ENCODE assay signal across 10 mouse cellular contexts in the genomic region with DNA sequence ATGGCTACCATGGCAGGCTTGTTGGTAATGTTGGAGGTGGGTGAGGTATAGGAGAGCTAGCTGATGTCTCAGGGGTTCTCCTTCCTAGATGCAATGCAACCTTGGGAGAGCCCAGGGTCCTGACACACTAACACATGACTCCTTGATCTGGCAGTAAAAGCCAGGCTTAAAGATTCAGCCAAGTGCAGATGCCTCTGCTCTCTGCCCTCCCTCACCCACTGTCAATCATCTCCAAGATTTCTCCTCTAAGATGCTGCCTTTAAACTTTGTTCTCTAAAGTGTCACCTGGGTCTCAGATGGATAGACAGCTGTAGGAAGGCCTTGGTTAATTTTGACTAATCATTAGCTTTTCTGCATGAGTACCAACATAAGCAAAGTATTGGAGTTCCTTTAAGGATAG.
"Had no signal": no experiment of that assay in that cellular context is flagged by ENCODE, and none has a peak within 500 bp of the region (broad histone marks: within the 10 kb centered on the region; RNA-seq: fewer than 3 reads in every experiment).

No protein-coding gene starts in this region.

- H3K36me3 ChIP-seq: limb, embryonic 13.5 days; midbrain, embryonic 13.5 days had no signal

- H3K9me3 ChIP-seq: limb, embryonic 13.5 days; midbrain, embryonic 13.5 days had no signal

- H3K27me3 ChIP-seq: limb, embryonic 13.5 days; midbrain, embryonic 13.5 days had no signal

- H3K27ac ChIP-seq: limb, embryonic 13.5 days; liver, embryonic 14.5 days; midbrain, embryonic 13.5 days had no signal

- H3K4me3 ChIP-seq: limb, embryonic 13.5 days; midbrain, embryonic 13.5 days had no signal

- H3K4me2 ChIP-seq: limb, embryonic 13.5 days; midbrain, embryonic 13.5 days had no signal

- H3K9ac ChIP-seq: limb, embryonic 13.5 days; liver, embryonic 14.5 days; midbrain, embryonic 13.5 days had no signal

- DNase-seq: left cerebral cortex, postnatal 4 days; lung, adult 18-20 months; lung, postnatal 36 days; spleen, adult 18-20 months; thymus, adult 18-20 months; thymus, postnatal 14 days had no signal

- ATAC-seq: intestine, embryonic 16.5 days; midbrain, embryonic 13.5 days had no signal
